Mouse (Mus musculus): Measurements from ENCODE around the gene Vip.

DNA sequence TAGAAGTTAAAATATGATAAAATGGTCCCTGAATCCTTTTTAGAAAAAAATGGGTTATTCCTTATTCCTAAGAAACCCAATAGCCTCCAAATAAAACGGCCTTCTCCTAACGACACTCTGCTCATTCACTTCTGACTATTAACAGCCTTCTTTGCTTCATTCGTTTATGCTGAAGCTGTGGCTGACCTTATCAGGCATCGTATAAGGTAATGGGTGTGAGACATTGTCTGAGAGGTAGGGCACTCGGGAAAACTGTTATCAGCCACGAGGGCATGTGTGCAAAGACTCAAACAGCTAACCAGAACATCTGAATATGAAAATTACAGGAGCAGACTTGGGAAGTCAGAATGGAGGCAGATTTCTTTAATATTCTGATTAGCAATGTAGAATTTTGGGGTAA, 42.5 kb upstream of the Vip start:
- no peak for TF ChIP-seq ZNF384 (IDR thresholded peaks at IDR 0.05; ENCODE audit: low read depth, low read length)
- TF ChIP-seq HCFC1 (IDR thresholded peaks at IDR 0.05; ENCODE audit: borderline replicate concordance, insufficient read depth, low read length): no peak
- TF ChIP-seq MAFK (IDR thresholded peaks at IDR 0.05; ENCODE audit: insufficient read depth, low read depth, low read length): no peak
- TF ChIP-seq ZC3H11A (IDR thresholded peaks at IDR 0.05; ENCODE audit: borderline replicate concordance, low read depth, low read length): no peak

All from ES-E14 (cell line).